Mouse (Mus musculus): ENCODE results near the gene Slk.

- TF ChIP-seq EP300 (IDR thresholded peaks at IDR 0.05) (no peak), CTCF (IDR thresholded peaks at IDR 0.05) (no peak)
Observed at GRCm38 (mm10) chr19:47573718-47574117, 5.8 kb upstream of the Slk start.

All from lung, postnatal 0 days (tissue).